Mouse (Mus musculus) CH12.LX (cell line): ENCODE measurements around the gene Slc35c2. TPM values are rescaled to one million over a fixed set of nuclear protein-coding genes. Genes with fewer than 3 reads are reported as not detected.
A peak's percentile ranks its signal among the peaks of the same experiment; 100 is the strongest.

ENCODE experiments used
- DNase-seq: peaks from one replicate; pipeline ENCODE4 v3.0.0-alpha.2; 2013; ENCODE audit errors: extremely low read depth
- H3K27ac ChIP-seq: 2 replicates; pipeline ENCODE4 v1.5.1; 2012; ENCODE audit warnings: low read depth, mild to moderate bottlenecking, control low read depth, moderate library complexity; ENCODE audit not compliant: insufficient read depth
- H3K27me3 ChIP-seq: replicated peaks from 2 replicates; pipeline ENCODE3; 2012; ENCODE audit warnings: inconsistent platforms
- H3K36me3 ChIP-seq, 2 experiments: replicated peaks in 1 of 2; 2 replicates each; pipeline versions ENCODE3 to v1.6.1; 2012; ENCODE audit warnings: inconsistent platforms in 1 of 2, low read length in 1 of 2, mild to moderate bottlenecking in 1 of 2, mixed read lengths in 1 of 2, moderate library complexity in 1 of 2; ENCODE audit not compliant: control insufficient read depth in 1 of 2, insufficient read depth in 1 of 2
- H3K4me1 ChIP-seq, 2 experiments: 2 replicates each; pipeline ENCODE4 v1.6.1; 2012; ENCODE audit warnings: inconsistent platforms in 1 of 2, moderate library complexity in 1 of 2; ENCODE audit not compliant: insufficient read depth in 2 of 2, control insufficient read depth in 1 of 2
- H3K4me2 ChIP-seq: 2 replicates; pipeline ENCODE4 v1.6.1; 2012; ENCODE audit warnings: low read depth, mild to moderate bottlenecking, control low read depth; ENCODE audit not compliant: poor library complexity, insufficient read depth, severe bottlenecking
- H3K4me3 ChIP-seq, 3 experiments: fragments of 150-350 bp in 1 of 3; sonication (generic) in 1 of 3; replicated peaks in 1 of 3; 2 replicates each; pipeline versions ENCODE3 to v1.5.1; 2011 to 2012; ENCODE audit warnings: low read depth in 2 of 3, low read length in 2 of 3, mild to moderate bottlenecking in 2 of 3, moderate library complexity in 2 of 3, control low read depth in 1 of 3, improper control_type of control experiment in 1 of 3, inconsistent platforms in 1 of 3, mixed read lengths in 1 of 3; ENCODE audit not compliant: poor library complexity in 1 of 3
- H3K79me2 ChIP-seq: replicated peaks from 2 replicates; pipeline ENCODE4 v1.6.1; 2012; ENCODE audit warnings: mild to moderate bottlenecking, moderate library complexity; ENCODE audit not compliant: control insufficient read depth, poor library complexity, insufficient read depth, severe bottlenecking; ENCODE audit errors: extremely low read depth
- H3K9ac ChIP-seq: 2 replicates; pipeline ENCODE4 v1.6.1; 2012; ENCODE audit warnings: low read depth, mild to moderate bottlenecking, control low read depth, moderate library complexity; ENCODE audit not compliant: insufficient read depth
- H3K9me3 ChIP-seq: replicated peaks from 2 replicates; pipeline ENCODE3; 2012; ENCODE audit warnings: low read length, inconsistent platforms, mixed read lengths
- BHLHE40 ChIP-seq: IDR thresholded peaks from 2 replicates; pipeline ENCODE4 v1.6.1; 2011; ENCODE audit warnings: mild to moderate bottlenecking, low read depth, low read length, improper control_type of control experiment
- CTCF ChIP-seq, 2 experiments: IDR thresholded peaks in 1 of 2; conservative IDR thresholded peaks in 1 of 2; 2 replicates each; pipeline ENCODE4 v1.5.1; 2011 to 2012; ENCODE audit warnings: low read depth in 2 of 2, low read length in 2 of 2, improper control_type of control experiment in 1 of 2, inconsistent platforms in 1 of 2, mild to moderate bottlenecking in 1 of 2, moderate library complexity in 1 of 2
- E2F4 ChIP-seq: IDR thresholded peaks from 2 replicates; pipeline ENCODE4 v1.6.1; 2011; ENCODE audit warnings: low read depth, low read length, improper control_type of control experiment; ENCODE audit not compliant: insufficient replicate concordance
- EP300 ChIP-seq: IDR thresholded peaks from 2 replicates; pipeline ENCODE4 v1.6.1; 2011; ENCODE audit warnings: low read length, improper control_type of control experiment
- ETS1 ChIP-seq: conservative IDR thresholded peaks from 2 replicates; pipeline ENCODE4 v1.6.1; 2012; ENCODE audit warnings: low read depth, mild to moderate bottlenecking, inconsistent platforms, low read length, improper control_type of control experiment, moderate library complexity
- GABPA ChIP-seq: IDR thresholded peaks from 2 replicates; pipeline ENCODE4 v1.6.1; 2012; ENCODE audit warnings: low read depth, low read length, improper control_type of control experiment, inconsistent platforms; ENCODE audit not compliant: insufficient replicate concordance
- HCFC1 ChIP-seq: IDR thresholded peaks from 2 replicates; pipeline ENCODE4 v1.6.1; 2012; ENCODE audit warnings: low read depth, mild to moderate bottlenecking, inconsistent platforms, low read length, improper control_type of control experiment
- IRF4 ChIP-seq: IDR thresholded peaks from 2 replicates; pipeline ENCODE4 v1.6.1; 2014; ENCODE audit warnings: low read depth, mild to moderate bottlenecking, inconsistent platforms, low read length, improper control_type of control experiment
- JUND ChIP-seq: conservative IDR thresholded peaks from 2 replicates; pipeline ENCODE4 v1.6.1; 2011; ENCODE audit warnings: low read depth, low read length, improper control_type of control experiment
- MAFK ChIP-seq: IDR thresholded peaks from 2 replicates; pipeline ENCODE4 v1.6.1; 2011; ENCODE audit warnings: low read length, improper control_type of control experiment; ENCODE audit not compliant: insufficient replicate concordance
- MAX ChIP-seq: IDR thresholded peaks from 2 replicates; pipeline ENCODE4 v1.6.1; 2011; ENCODE audit warnings: low read length, improper control_type of control experiment
- MEF2A ChIP-seq: IDR thresholded peaks from 2 replicates; pipeline ENCODE4 v1.6.1; 2014; ENCODE audit warnings: low read depth, mild to moderate bottlenecking, inconsistent platforms, low read length, improper control_type of control experiment, borderline replicate concordance
- MXI1 ChIP-seq: IDR thresholded peaks from 2 replicates; pipeline ENCODE4 v1.6.1; 2011; ENCODE audit warnings: mild to moderate bottlenecking, low read depth, low read length, improper control_type of control experiment
- MYC ChIP-seq: IDR thresholded peaks from 2 replicates; pipeline ENCODE4 v1.6.1; 2011; ENCODE audit warnings: low read depth, mild to moderate bottlenecking, improper control_type of control experiment, low read length
- NELFE ChIP-seq: IDR thresholded peaks from 2 replicates; pipeline ENCODE4 v1.6.1; 2011; ENCODE audit warnings: low read depth, low read length, improper control_type of control experiment
- NRF1 ChIP-seq: IDR thresholded peaks from 2 replicates; pipeline ENCODE4 v1.6.1; 2014; ENCODE audit warnings: low read depth, mild to moderate bottlenecking, inconsistent platforms, low read length, improper control_type of control experiment, moderate library complexity
- PAX5 ChIP-seq: IDR thresholded peaks from 2 replicates; pipeline ENCODE4 v1.6.1; 2012; ENCODE audit warnings: low read length, inconsistent platforms, mixed read lengths
- POLR2A ChIP-seq: IDR thresholded peaks from 2 replicates; pipeline ENCODE4 v1.6.1; 2011; ENCODE audit warnings: low read depth, mild to moderate bottlenecking, improper control_type of control experiment, low read length
- RAD21 ChIP-seq: IDR thresholded peaks from 2 replicates; pipeline ENCODE4 v1.6.1; 2011; ENCODE audit warnings: low read depth, mild to moderate bottlenecking, low read length, improper control_type of control experiment, moderate library complexity
- RCOR1 ChIP-seq: conservative IDR thresholded peaks from 2 replicates; pipeline ENCODE4 v1.6.1; 2012; ENCODE audit warnings: low read depth, mild to moderate bottlenecking, inconsistent platforms, low read length, improper control_type of control experiment
- SIN3A ChIP-seq: IDR thresholded peaks from 2 replicates; pipeline ENCODE4 v1.6.1; 2012; ENCODE audit warnings: low read length, improper control_type of control experiment, inconsistent platforms
- SMC3 ChIP-seq: IDR thresholded peaks from 2 replicates; pipeline ENCODE4 v1.6.1; 2011; ENCODE audit warnings: low read depth, low read length, improper control_type of control experiment
- TCF12 ChIP-seq: IDR thresholded peaks from 2 replicates; pipeline ENCODE4 v1.6.1; 2014; ENCODE audit warnings: low read depth, mild to moderate bottlenecking, inconsistent platforms, low read length, improper control_type of control experiment
- USF1 ChIP-seq: IDR thresholded peaks from 2 replicates; pipeline ENCODE4 v1.6.1; 2014; ENCODE audit warnings: low read depth, mild to moderate bottlenecking, inconsistent platforms, low read length, improper control_type of control experiment
- USF2 ChIP-seq: conservative IDR thresholded peaks from 2 replicates; pipeline ENCODE4 v1.6.1; 2011; ENCODE audit warnings: low read depth, low read length, improper control_type of control experiment
- ZKSCAN1 ChIP-seq: IDR thresholded peaks from 2 replicates; pipeline ENCODE4 v1.6.1; 2012; ENCODE audit warnings: low read depth, inconsistent platforms, low read length, improper control_type of control experiment, borderline replicate concordance
- dilution Hi-C: fragments of 300-500 bp; cut with MboI; formaldehyde crosslinking; loops from 2 replicates; pipeline ENCODE4 v1.14.3; 2020; ENCODE audit warnings: low sequenced_read_pairs; ENCODE audit not compliant: extremely low pct_unique_long_range_greater_than_20kb, extremely low pct_ligation_motif_present
- in situ Hi-C: fragments of 300-500 bp; cut with MboI; formaldehyde crosslinking; loops from 3 replicates; pipeline ENCODE4 v1.14.3; 2019; ENCODE audit warnings: low sequenced_read_pairs, low pct_ligation_motif_present, low pct_unique_long_range_greater_than_20kb, mixed read lengths
- polyA plus RNA-seq: library from polyadenylated mRNA; unstranded; fragments of >175 nt; gene quantifications from 2 replicates; pipeline ENCODE4 v1.2.1, GENCODE M21; 2012; ENCODE audit warnings: low read depth; ENCODE audit not compliant: insufficient read length
- total RNA-seq, 2 experiments: library from RNA; depleted of rRNA; stranded (reverse); fragments of 300-350 nt in 1 of 2; fragments of >200 nt in 1 of 2; gene quantifications; 2 replicates each; pipeline ENCODE4 v1.2.3; 2012 to 2014

The Slc35c2 gene
- total and polyA plus RNA-seq, 3 experiments, result 45.5 to 57.8 (median 55.3) TPM

DNA sequence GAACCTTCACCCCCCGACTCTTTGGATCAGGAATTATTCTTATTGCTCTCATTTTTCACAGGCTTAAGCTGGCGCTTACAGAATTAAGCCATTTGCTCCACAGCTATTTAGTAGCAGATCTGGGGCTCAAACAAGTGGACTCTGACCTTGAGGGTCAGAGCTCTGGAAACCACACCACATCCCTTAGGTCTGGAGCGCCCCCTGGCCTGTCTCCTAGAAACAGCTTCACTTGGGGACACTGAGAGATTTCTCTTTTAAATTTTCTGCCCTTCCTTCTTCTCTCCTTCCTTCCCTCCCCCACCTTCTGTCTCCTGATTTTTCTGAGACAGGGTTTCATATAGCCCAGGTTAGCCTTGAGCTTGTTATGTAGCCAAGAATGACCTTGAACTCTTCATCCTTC is 49.5 kb upstream of the Slc35c2 start:
- DNase-seq, result peak; percentile 31
- Histone ChIP-seq H3K9me3 (peaks cover 2% of the 10 kb centered on the region), H3K27me3 (peaks cover 11% of the 10 kb centered on the region), H3K79me2 (no peaks in the 10 kb centered on the region), H3K4me3 (no peak overlapping the region), H3K9ac (no peak overlapping the region), H3K4me1 (peaks cover 14 to 35% of the 10 kb centered on the region in 2 experiments), H3K4me2 (no peak overlapping the region), H3K36me3 (no peaks in the 10 kb centered on the region), H3K27ac (no peak overlapping the region)
- no peak for TF ChIP-seq IRF4
- TF ChIP-seq POLR2A, result no peak
- no peak for TF ChIP-seq BHLHE40
- no peak for TF ChIP-seq ZKSCAN1
- TF ChIP-seq HCFC1, result no peak
- no peak for TF ChIP-seq PAX5
- TF ChIP-seq MAFK, result no peak
- TF ChIP-seq NRF1, result no peak
- TF ChIP-seq MYC, result no peak
- TF ChIP-seq CTCF (conservative IDR thresholded peaks at IDR 0.05 in 1 of 2, IDR thresholded peaks at IDR 0.05 in 1 of 2; ENCODE audit: low read depth in 2 of 2, low read length in 2 of 2), result peak; percentile 20 to 79; a peak in 2 of 4 replicates
- no peak for TF ChIP-seq E2F4
- peak; percentile 68 for TF ChIP-seq SMC3
- no peak for TF ChIP-seq JUND
- TF ChIP-seq MXI1, result no peak
- no peak for TF ChIP-seq TCF12
- no peak for TF ChIP-seq GABPA
- TF ChIP-seq RCOR1, result no peak
- TF ChIP-seq NELFE, result no peak
- no peak for TF ChIP-seq ETS1
- peak; percentile 75 for TF ChIP-seq RAD21
- dilution Hi-C loops, result no loop called here
- in situ Hi-C loops, result loop anchor here (10.0 kb wide), 1 partner anchor 262 kb away; no protein-coding TSS in a partner anchor

DNA sequence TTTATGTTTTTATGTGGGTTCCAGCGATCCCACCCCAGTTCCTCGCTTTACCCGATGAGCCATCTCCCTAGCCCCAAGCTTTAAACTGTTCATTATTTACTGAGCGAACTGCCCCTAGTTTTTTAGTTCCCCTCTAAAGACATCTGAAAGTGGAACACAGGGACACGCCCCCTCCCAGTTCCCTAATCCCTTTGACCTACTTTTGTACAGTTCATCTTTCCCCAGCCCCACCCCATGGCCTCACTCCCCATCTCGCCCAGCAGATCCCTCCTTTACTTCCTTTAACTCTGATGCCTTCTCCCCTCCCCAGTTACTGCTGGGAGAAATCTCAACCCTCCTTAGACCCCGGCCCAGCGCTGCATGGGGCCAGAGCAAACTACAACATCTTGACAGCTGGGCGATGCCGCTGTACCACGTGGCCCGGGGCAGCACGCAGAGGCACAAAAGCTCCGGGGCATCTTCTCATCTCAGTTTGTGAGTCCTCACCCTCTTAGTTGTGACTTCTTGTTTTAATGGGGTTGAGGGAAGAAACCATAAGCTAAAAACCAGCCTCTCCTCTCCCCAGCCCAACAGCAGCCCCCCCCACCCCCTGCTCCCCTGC is 45.0 kb upstream of the Slc35c2 start:
- Histone ChIP-seq H3K27ac (no peak overlapping the region), H3K4me3 (no peak overlapping the region), H3K79me2 (no peaks in the 10 kb centered on the region), H3K4me1 (peaks cover 13 to 25% of the 10 kb centered on the region in 2 experiments), H3K4me2 (peak overlapping the region; percentile 94), H3K27me3 (peaks cover 19% of the 10 kb centered on the region), H3K36me3 (no peaks in the 10 kb centered on the region), H3K9me3 (peaks cover 7% of the 10 kb centered on the region), H3K9ac (no peak overlapping the region)
- dilution Hi-C loops (no loop called here), in situ Hi-C loops (loop anchor here (10.0 kb wide), 1 partner anchor 258 kb away; no protein-coding TSS in a partner anchor)
- peak; percentile 28 for DNase-seq
- TF ChIP-seq MAX (peak; percentile 69), CTCF (conservative IDR thresholded peaks at IDR 0.05 in 1 of 2, IDR thresholded peaks at IDR 0.05 in 1 of 2; ENCODE audit: low read depth in 2 of 2, low read length in 2 of 2) (no peak), USF2 (peak; percentile 33; the same call in 1 of the 2 replicates), MXI1 (peak; percentile 87), RCOR1 (no peak), ETS1 (no peak), IRF4 (peak; percentile 84), SIN3A (peak; percentile 25; the same call in 1 of the 2 replicates), EP300 (peak; percentile 60), USF1 (peak; percentile 68), MEF2A (no peak), HCFC1 (no peak)
